Mouse (Mus musculus) gastrocnemius, postnatal 25 days (tissue): Measurements from ENCODE around the gene Ppdpf. TPM values are rescaled to one million over a fixed set of nuclear protein-coding genes. Genes with fewer than 3 reads are reported as not detected.

Experiments used
- DNase-seq: peaks from one replicate; pipeline ENCODE4 v3.0.0; 2022
- total RNA-seq, 2 experiments: library from RNA; stranded (reverse); gene quantifications; 1 replicate in 1 of 2; 2 replicates in 1 of 2; pipeline ENCODE4 v1.2.3; 2021

Gene Ppdpf
- total RNA-seq, 2 experiments from 2014 or later, result 44.4 to 49.5 TPM

DNA sequence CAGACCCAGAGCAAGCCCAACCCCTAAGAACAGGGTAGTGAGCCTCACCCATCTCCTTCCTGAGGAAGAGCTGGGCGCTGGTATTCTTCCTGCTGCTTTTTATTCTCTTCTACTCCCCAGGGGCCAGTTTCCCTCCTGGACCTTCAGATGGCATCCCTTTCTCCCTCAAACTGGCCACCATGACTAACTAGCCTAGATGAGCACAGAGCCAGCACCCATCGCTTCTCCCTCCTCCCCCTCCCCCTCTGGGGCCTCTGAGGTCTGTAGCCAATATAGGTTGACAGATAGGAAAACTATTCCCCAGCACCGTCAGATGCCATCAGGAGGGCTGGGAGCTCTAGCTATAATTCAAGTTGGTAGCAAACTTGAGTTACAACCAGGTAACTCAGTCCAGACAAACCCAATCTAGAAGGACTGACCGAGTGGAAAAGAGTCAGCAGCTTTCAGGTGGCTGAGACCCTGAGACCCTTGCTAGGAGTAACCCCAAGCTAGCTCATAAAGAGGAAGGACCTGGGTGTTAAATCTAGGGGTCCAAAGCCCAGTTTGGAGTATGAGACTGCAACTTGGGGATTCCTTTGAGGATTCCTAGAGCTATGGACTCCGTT is 31.9 kb downstream of the Ppdpf start:
- no peak for DNase-seq

DNA sequence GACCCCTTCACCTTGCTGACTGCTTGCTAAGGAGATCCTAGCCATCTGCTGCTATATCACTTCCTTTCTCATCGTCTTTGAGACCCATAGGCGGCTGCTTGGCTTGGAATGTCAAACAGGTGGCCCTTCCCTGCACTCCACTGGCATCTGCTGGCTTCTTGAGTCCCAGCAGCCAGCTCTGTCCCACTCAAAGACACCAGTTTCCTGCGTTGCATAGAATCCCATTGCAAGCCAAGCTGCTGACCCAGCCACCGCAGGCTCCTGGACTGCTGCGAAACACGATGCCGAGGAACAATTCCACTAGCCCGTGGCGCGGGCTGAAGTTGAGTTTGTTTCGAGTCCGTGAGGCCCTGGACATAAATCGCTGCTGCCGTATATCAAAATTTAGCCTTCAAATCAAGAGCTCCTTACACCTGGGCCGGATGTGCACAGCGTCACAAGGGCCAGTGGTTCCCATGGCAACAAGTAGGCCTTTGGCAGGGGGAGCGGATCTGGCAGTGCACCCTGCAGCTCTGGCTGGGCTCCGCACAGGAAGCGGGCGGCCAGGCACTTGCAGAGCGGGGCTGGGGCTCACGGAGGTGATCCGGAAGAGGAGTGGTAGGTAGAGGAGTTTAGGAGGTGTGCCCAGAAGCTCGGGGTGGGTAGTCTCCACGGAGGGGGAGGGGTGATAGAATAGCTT is 32.6 kb downstream of the Ppdpf start, which contains the start of gene Fndc11:
Fndc11 (plus strand) TSS at position 476 of the 679 bp plus-strand sequence.
- peak; percentile 73 for DNase-seq

DNA sequence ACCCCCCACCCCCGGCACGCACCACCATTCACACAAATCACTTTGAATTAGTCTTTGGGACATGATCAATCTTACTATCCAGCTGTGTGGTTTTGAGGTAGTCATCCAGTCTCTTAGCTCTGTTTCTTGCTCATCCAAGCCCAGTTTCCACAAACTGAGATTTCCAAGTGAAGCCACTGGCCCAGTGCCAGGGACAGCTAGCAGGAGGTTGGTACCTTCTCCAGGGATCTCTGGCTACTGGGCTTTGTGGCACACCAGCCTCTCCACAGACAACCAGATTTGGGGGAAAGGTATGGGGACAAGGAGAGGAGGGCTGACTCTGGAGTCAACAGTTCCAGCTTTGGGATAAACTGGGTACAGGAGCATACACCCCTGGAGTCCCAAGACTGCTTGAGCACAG is 33.3 kb downstream of the Ppdpf start:
- no peak for DNase-seq

DNA sequence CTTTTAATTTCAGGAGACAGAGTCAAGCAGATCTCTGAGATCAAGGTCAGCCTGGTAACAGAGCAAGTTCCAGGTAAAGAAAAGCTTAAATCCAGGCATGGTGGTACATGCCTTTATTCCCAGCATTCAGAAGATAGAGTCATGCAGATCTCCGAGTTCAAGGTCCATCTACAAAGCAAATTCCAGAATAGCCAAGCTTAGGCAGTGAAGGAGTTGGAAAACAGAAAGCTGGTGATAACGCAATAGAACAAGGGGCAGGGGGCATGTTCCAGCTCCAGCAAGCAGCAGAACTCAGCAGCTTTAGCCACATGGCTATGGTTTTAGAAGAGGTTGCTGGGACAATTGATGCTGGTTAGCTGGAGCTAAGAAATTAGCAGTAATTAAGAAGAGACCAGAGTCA is 37.9 kb downstream of the Ppdpf start:
- no peak for DNase-seq

DNA sequence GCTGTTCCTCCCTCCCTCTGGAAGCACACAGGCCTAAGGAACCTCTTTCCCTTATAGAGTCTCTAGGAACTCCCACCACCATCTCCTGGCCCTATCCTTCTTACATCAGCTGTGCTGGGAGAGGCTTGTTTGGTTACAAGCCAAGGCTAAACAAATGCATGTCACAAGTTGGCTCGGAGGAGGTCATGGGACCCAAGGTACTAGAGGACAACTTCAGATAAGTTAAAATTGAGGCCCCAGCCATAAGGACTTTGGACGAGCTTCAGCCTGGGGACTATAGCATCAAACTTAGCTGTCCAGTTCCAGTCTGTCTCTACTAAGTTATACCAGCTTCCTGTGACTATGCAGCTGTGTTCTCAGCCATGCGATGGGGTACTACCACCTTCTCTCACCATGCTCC is 40.1 kb downstream of the Ppdpf start:
- no peak for DNase-seq

DNA sequence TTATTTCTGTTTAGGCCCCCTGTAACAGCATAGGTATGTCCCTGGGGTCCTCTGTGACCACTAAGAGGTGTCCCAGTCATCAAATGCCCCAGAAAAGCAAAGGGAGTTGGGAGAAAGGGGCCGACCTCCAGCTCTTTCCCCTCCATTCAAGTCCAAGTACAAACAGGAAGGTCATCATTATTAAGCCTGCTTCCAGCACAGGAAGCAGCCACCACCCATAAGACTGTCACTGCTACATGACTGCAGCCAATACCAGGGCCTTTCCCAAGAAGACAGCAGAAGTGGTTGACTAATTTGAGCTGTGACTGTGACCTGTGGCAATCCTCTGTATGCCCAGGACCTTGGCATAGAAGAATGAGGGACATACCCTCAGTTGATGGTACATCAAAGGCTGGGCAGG is 41.3 kb downstream of the Ppdpf start:
- no peak for DNase-seq

DNA sequence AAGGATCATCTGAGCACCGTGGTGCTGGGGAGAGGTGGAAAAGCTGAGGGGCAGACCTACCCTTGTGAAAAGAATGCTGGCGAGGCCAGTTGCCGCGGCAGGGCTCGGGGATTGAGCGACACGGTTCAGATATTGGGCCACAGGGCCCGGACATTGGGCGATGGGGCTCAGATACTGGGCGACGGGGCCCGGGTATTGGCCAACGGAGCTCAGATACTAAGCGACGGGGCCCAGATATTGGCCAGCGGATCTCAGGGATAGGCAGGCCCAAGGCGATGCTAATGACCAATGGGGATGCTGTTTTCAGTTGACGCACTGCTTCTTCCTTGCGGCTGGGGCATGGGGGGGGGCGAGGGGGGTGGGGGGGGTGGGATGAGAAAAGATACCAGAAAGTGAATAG is 44.1 kb downstream of the Ppdpf start:
- no peak for DNase-seq

DNA sequence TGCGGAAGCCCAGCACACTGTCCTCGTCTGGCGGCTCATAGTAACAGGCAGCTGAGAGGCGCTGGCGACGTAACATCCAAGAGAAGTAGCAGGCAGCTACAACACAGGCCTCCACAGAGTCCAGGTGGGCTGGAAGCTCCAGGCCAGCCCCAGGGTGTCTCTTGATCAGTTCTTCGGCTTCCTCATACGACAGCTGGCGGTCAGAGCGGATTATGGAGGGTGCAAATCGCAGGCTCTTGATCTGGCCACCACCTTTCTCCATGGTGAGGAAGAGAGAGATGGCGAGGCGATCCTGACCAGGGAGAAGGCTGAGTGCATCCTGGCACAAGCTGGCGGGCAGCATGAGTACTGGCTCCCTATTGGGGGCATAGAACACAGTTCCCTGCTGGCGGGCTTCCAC is 46.4 kb downstream of the Ppdpf start:
- DNase-seq, result no peak

DNA sequence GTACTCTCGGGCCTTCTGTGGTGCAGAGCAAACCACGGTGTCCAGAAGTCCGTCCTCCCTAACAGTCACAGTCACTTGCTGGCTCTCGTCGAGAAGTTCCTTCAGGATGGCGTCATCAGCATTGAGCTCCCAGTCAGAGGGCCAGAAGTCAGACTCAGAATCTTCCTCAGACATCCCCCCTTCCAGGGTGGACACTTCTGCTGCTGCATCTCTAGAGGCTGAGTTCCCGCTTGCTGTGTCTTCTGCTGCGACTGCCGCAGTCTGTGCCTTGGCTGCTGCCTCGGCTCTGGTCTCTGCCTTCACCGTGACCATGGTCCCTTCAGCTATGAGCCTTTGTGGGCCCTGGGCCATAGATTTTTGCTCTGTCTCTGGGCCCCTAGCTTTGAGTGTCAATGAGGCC is 47.6 kb downstream of the Ppdpf start:
- no peak for DNase-seq

DNA sequence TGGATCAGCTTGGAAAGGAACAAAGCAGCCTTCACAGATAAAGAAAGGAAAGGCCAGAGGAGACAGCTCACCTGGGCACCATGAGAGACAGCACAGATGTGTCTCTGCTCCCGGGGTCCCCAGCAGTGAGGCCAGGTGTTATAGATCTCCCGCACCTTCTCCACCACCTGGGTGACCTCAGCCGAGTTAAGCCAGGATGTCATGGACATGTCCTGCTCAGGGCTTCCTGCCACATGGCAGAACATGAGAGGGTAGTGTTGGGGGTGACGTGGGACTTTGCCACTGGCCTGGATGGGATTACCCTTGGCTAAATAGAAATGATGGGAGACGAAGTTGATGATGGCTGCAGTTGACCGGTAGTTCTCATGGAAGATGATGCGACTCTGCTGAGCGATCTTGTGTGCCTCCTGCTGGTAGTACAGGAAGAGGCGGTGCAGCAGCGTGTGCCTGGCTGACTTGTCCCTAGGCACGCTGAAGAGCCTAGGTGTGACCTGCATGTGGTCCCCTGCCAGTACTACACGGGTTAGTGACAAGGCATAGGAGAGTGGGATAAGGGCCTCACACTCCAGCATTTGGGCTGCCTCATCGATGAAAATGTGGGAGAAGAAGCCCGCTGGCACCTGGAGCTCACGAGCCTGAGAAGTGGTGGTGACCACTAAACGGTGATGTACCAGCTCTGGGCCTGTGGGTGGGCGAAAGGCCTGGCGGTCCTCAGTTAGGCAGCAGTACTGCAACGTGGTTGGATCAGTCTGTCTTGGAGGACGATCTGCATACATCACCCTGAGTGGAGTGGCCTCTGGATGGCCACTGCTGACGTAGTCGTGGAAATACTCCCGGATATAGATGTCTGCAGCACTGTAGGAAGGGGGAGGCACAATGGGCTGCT is 48.9 kb downstream of the Ppdpf start:
- DNase-seq, result no peak

DNA sequence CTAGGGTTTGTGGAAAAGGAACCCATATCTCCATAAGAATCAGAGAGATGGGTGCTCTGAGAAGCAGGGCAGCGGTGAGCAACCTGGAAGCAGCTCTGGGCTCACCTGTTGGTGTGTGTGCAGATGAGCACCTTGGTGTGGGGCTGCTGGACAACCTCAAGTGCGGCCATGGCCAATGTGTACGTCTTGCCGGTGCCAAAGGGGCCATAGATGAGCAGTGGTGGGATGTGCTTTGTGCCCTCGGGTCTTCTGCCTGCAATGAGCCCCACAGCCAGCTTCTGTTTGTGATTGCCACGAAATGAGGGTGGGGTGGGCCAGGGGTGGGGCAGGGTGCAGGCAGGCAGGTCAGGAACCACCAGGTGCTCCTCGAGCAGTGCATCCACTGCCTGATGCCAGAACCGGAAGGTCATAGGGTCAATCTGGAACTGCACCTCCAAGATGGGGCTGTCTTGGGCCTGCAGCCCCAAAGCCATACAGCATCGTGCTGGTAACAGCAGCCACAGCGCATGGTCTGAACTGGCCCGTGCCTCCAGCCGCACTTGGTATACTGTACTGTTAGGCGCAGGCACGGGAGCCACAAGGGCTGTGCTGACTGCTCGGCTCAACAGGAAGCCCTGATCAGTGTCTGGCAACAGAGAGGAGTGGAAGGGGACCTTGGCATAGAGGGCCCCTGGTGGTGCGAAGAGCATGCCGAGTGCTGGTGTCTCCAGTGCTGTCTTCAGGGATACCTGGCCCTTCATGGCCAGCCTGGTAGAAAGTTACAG is 50.4 kb downstream of the Ppdpf start:
- no peak for DNase-seq

DNA sequence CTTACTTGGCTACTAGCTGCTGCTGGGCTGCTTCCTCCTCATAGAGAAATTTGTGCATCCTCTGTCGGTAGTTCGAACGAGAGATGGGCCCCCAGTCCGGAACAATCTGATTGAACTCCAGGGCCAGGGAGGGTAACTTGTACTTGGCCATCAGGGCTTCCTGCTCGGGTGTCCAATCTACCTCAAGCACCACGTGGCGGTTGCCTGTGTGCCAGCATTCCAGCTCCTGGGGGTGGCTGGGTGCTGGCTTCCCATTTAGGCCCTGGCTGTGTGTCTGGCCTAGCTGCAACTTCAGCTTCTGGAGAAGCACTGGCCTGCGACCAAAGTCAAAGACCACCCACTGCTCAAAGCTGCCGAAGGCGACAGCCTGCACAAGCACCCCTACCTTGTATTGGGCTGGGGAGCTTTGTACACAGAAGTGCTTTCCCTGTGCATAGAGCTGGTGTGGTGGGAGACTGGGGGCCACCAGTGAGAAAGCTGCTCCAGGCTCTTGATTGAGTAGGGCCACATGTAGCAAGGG is 51.1 kb downstream of the Ppdpf start:
- DNase-seq, result no peak

Other genes starting within 250 kb of the Ppdpf start
- under 1 TPM in 1 of 2 experiments, not detected in 1; 0.49 TPM for gene Nkain4, start 232.5 kb upstream of the Ppdpf start, total RNA-seq
- 10 to 100 TPM; 26.6 to 33.7 TPM for gene Arfgap1, start 220.0 kb upstream of the Ppdpf start, total RNA-seq
- gene Col20a1, start 200.7 kb upstream of the Ppdpf start, total RNA-seq, result 1 to 10 TPM; 2.3 to 2.9 TPM
- under 1 TPM in 1 of 2 experiments, not detected in 1; 0.54 TPM for gene Chrna4, start 143.7 kb upstream of the Ppdpf start, total RNA-seq
- not detected for gene Kcnq2, start 51.9 kb upstream of the Ppdpf start, total RNA-seq
- gene Eef1a2, start 30.2 kb upstream of the Ppdpf start, total RNA-seq, result 1,000 to 10,000 TPM; 1,917 to 2,157 TPM
- not detected for gene Ptk6, start 15.5 kb downstream of the Ppdpf start, total RNA-seq
- gene Srms, start 25.9 kb downstream of the Ppdpf start, total RNA-seq, result under 1 TPM; 0.20 to 0.24 TPM
- not detected for gene Fndc11, start 32.8 kb downstream of the Ppdpf start, total RNA-seq
- gene Helz2, start 54.8 kb downstream of the Ppdpf start, total RNA-seq, result 1 to 10 TPM; 2.5 to 3.4 TPM
- gene Gmeb2, start 100.8 kb downstream of the Ppdpf start, total RNA-seq, result 1 to 10 TPM; 6.1 to 6.3 TPM
- under 1 TPM in 1 of 2 experiments, not detected in 1; 0.32 TPM for gene Stmn3, start 127.3 kb downstream of the Ppdpf start, total RNA-seq
- gene Rtel1, start 132.5 kb downstream of the Ppdpf start, total RNA-seq, result 10 to 100 TPM in 1 of 2 experiments, 1 to 10 TPM in 1; 9.9 to 14.9 TPM
- 10 to 100 TPM; 12.8 to 13.1 TPM for gene Zgpat, start 177.7 kb downstream of the Ppdpf start, total RNA-seq
- 10 to 100 TPM; 25.0 to 29.3 TPM for gene Arfrp1, start 178.2 kb downstream of the Ppdpf start, total RNA-seq
- 1 to 10 TPM; 4.2 to 5.5 TPM for gene Lime1, start 192.8 kb downstream of the Ppdpf start, total RNA-seq